Mouse (Mus musculus) limb, embryonic 10.5 days (tissue): ENCODE results near the gene Fmo4. TPM values are rescaled to one million over a fixed set of nuclear protein-coding genes. Genes with fewer than 3 reads are reported as not detected.

ENCODE experiments used
- DNase-seq: peaks from one replicate; pipeline ENCODE4 v3.0.0-alpha.2; 2017; ENCODE audit warnings: low spot score
- H3K27ac ChIP-seq: fragments of 300-500 bp; sonication (generic); 2 replicates; pipeline ENCODE4 v1.5.1; 2016; ENCODE audit warnings: mild to moderate bottlenecking
- H3K27me3 ChIP-seq: fragments of 300-500 bp; sonication (generic); 2 replicates; pipeline ENCODE4 v1.6.1; 2016; ENCODE audit warnings: low read depth, mild to moderate bottlenecking; ENCODE audit not compliant: poor library complexity, severe bottlenecking
- H3K36me3 ChIP-seq: fragments of 300-500 bp; sonication (generic); 2 replicates; pipeline ENCODE4 v1.6.1; 2016; ENCODE audit warnings: mild to moderate bottlenecking, moderate library complexity
- H3K4me1 ChIP-seq: fragments of 300-500 bp; sonication (generic); 2 replicates; pipeline ENCODE4 v1.6.1; 2016
- H3K4me3 ChIP-seq: fragments of 300-500 bp; sonication (generic); 2 replicates; pipeline ENCODE4 v1.5.1; 2016; ENCODE audit warnings: mild to moderate bottlenecking, moderate library complexity
- H3K9me3 ChIP-seq: fragments of 300-500 bp; sonication (generic); replicated peaks from 2 replicates; pipeline ENCODE4 v1.6.1; 2016; ENCODE audit warnings: mild to moderate bottlenecking
- WGBS: fragments of 180-500 bp; shearing (Covaris S2); methylation state at CpG from one replicate; pipeline ENCODE4 v1.1.7; 2016; 5-methylcytosine and 5-hydroxymethylcytosine counted together
- polyA plus RNA-seq: library from polyadenylated mRNA; unstranded; fragments of >200 nt; fragmentation: Nextera tagmentation; extraction: Ambion mirVana; gene quantifications from 2 replicates; pipeline ENCODE4 v1.2.1, GENCODE M21; 2016

Fmo4 gene
- 0.08 TPM in 1 of 2 replicates, not detected in the other for polyA plus RNA-seq

DNA sequence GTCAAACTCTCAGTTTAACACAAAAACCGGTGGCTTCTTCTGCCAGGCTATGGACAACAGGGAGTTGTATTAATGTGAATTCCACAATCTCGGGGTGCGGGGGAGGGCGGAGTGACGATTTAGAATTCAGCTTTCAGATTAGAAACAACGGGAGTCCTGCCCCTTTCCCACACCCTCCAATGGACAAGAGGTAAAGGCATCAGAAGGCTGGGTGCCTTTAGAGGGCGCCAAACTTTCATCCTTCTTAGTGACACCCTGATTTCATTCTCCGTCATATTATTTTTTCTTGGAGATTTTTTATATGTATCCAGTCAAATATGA lies at the start of gene Fmo4:
Fmo4 (minus strand) TSS at position 137 of the 321 bp plus-strand sequence.
- H3K4me3 ChIP-seq = no peak within 1 kb of the TSS
- H3K27ac ChIP-seq = no peak within 1 kb of the TSS
- 55% methylated on average over 8 of the region's 8 CpGs for WGBS
- no peaks in the 10 kb centered on the region for H3K4me1 ChIP-seq
- no peak for DNase-seq
- no peaks in the 10 kb centered on the region for H3K9me3 ChIP-seq
- no peaks in the 10 kb centered on the region for H3K36me3 ChIP-seq
- H3K27me3 ChIP-seq = no peaks in the 10 kb centered on the region

DNA sequence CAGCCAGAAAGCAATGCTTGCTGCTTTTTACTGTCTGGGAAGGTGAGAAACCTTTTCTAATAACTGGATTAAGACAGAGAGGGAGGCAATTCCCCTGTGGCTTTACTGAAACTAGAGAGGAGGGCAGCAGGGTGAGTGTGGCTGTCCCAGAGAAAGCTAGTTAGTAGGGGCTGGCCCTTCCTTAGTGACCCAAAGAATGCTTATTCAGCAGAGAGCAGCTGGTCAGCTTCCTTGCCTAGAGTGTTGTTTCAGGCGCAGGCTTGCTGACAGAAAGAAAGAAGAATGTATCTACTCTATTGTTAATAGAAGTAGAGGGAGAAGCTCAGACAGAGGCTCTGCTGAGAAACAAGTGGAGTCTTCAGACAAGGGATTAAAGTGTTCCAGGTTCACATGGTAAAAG lies 48.6 kb upstream of the Fmo4 start:
- peaks cover 44% of the 10 kb centered on the region for H3K4me1 ChIP-seq
- no peaks in the 10 kb centered on the region for H3K36me3 ChIP-seq
- H3K27ac ChIP-seq = no peak overlapping the region
- H3K9me3 ChIP-seq = no peaks in the 10 kb centered on the region
- 61% methylated on average over 1 of the region's 1 CpGs for WGBS
- no peaks in the 10 kb centered on the region for H3K27me3 ChIP-seq
- no peak for DNase-seq
- H3K4me3 ChIP-seq = no peak overlapping the region

DNA sequence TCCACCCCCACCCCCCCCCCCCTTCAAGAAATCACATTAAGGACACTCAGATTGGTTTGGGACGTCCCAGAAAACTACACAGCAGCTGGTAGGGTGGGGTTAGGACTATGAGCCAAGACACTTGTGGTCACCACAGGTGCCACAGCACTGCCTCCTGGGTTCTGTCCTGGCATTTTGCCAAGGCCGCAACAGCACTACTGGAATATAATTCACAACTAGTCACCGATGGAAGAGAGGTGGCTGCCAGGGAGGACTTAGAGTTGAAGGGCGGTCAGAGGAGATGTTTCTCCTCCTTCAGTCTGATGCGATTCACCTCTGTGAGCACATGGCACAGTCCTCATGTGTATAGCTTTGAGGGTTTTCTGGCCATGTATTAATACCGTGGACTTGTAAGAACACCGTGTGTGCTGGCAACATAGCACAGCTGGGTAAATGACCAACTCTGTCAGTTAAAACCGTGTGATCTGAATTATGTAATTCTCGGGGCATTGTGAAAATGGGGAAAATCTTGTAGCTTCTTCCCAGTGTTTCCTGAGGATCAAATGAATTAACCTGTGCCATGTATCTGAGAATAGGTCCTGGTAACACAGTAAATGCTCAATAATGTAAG lies 46.3 kb upstream of the Fmo4 start:
- peaks cover 30% of the 10 kb centered on the region for H3K4me1 ChIP-seq
- no peaks in the 10 kb centered on the region for H3K27me3 ChIP-seq
- H3K9me3 ChIP-seq = no peaks in the 10 kb centered on the region
- no peak overlapping the region for H3K4me3 ChIP-seq
- WGBS = 91% methylated on average over 9 of the region's 9 CpGs
- H3K27ac ChIP-seq = no peak overlapping the region; the same call in 1 of the 2 replicates
- no peaks in the 10 kb centered on the region for H3K36me3 ChIP-seq
- DNase-seq = no peak

DNA sequence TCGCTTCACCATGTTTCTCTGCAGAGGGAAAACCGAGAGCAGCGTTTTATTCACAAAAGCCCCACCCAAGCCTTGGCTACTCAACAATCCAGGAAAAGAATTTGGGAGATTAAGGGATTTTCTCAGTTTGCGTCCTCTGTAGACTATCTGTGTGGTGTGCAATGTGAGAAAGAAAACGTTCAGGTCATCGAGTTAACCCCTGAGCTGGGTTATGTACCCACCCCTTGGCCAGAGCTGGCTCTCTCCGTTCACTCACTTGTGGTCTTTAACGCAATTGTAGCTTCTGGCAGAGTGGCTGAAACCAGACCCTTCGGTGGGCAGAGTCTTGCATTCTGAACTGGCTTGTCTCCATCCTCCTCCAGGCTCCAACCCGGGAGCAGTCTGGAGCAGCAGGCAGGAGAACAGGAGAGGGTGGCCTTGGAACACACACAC lies 45.8 kb upstream of the Fmo4 start:
- H3K4me1 ChIP-seq = peaks cover 25% of the 10 kb centered on the region
- DNase-seq = no peak
- H3K9me3 ChIP-seq = no peaks in the 10 kb centered on the region
- peak overlapping the region; percentile 65 for H3K27ac ChIP-seq
- H3K36me3 ChIP-seq = no peaks in the 10 kb centered on the region
- whole genome bisulfite sequencing = 72% methylated on average over 10 of the region's 10 CpGs
- H3K4me3 ChIP-seq = no peak overlapping the region
- H3K27me3 ChIP-seq = no peaks in the 10 kb centered on the region

DNA sequence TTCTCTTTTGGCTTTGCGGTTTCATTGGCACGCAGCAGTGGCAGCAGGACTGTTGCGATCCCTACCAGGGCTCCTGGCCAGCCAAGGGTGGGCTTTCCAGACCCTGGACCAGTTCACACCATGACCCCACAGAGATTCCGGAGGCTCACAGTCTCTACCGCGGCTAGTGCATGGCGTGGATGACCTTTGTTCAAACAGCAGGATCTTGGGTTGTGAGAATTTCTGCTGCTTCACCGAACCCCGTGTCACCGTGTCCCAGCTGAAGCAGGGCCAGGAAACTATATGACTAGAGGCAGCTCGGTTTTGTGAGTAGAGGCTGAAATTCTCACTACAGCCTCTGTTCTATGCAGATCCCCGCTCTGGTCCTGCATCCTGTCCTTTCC lies 45.0 kb upstream of the Fmo4 start:
- peak overlapping the region; percentile 65; the same call in 1 of the 2 replicates for H3K27ac ChIP-seq
- DNase-seq = no peak
- H3K36me3 ChIP-seq = no peaks in the 10 kb centered on the region

DNA sequence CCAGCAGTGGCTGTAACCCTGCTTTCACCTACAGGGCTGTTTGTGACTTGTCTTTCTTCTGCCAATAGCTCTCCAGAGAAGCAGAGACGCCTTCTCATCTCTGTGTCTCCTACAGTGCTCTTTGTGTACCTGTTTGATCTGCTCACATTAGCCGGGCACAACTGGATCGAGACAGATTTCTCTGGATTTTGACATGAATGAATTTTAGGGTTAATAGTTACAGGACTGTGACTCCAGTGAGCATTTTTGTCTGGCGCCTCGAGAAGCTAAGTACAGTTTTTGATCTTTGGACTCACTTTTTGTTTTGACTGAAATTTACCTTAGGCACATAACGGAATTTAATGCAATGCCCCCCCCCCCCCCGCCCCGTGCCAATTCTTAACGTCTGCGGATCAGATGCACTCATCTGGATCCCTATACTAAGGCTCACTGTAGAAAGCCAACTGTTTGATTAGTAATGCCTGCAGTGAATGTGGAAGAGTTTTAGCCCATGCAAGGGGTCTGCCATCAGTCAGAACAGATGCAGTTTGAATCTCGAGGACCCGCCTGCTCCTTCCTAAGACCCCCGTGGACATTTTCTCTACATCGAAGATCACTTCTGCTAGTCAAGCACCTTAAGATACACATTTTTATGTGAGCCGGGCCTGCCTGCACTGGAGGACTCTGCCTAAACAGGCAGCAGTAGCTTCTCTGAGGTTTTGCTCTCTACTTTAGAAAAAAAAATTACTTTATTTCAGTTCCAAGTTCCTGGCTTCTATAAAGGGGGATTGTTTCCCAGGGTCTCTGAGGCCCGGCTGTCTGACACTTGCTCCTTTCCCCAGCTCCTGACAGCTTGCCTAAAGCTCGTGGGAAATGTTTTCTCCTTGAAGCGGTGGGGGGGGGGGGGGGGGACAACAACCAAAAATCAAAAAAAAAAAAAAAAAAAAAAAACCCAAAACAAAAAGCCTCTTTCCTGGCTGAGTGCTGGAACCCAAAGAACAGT lies 44.3 kb upstream of the Fmo4 start:
- 81% methylated on average over 18 of the region's 18 CpGs for WGBS
- no peak for DNase-seq
- Histone ChIP-seq H3K27ac (peak overlapping the region; percentile 65; the same call in 1 of the 2 replicates), H3K27me3 (no peaks in the 10 kb centered on the region), H3K36me3 (no peaks in the 10 kb centered on the region), H3K4me3 (no peak overlapping the region), H3K4me1 (peaks cover 30% of the 10 kb centered on the region), H3K9me3 (no peaks in the 10 kb centered on the region)

More for the DNA sequence above, 45.0 kb upstream of the Fmo4 start:
- Histone ChIP-seq H3K27me3 (no peaks in the 10 kb centered on the region), H3K9me3 (no peaks in the 10 kb centered on the region), H3K4me1 (peaks cover 25% of the 10 kb centered on the region), H3K4me3 (no peak overlapping the region)
- 86% methylated on average over 12 of the region's 12 CpGs for WGBS

DNA sequence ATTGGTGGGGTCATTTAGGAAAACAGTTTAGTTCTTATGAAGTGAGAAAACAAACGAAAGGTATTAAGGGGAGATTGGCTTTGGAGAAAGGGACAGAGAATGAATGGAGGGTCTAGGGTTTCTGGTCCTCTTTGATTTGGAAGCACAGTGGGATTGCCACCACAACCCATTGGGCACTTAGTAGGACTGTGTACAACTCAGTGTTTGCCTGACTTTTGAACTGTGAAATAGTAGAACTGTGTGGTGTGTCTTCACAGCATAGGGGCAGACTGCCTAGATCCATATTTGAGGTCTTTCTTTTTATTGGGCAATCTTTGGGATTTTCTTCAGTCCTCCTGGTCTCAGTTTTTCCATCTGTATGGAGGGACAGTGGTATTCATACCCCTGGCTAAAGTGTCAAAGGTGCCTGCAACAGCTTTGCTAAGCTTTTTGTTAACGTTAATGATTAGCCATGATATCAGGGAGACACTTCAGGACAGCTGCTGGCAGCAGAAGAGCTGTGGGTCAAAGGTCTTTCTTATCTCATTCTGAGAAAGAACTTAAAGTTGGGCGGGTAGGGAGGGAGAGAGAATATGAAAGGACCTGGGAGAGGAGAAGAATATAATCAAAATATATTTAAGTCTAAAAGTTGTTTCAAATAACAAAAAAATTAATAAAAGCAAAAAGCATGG lies 40.2 kb upstream of the Fmo4 start:
- peaks cover 10% of the 10 kb centered on the region; the same call in 1 of the 2 replicates for H3K4me1 ChIP-seq
- DNase-seq = no peak
- H3K36me3 ChIP-seq = no peaks in the 10 kb centered on the region
- H3K4me3 ChIP-seq = no peak overlapping the region
- no peaks in the 10 kb centered on the region for H3K9me3 ChIP-seq
- H3K27me3 ChIP-seq = no peaks in the 10 kb centered on the region
- 84% methylated on average over 3 of the region's 3 CpGs for WGBS
- H3K27ac ChIP-seq = no peak overlapping the region

DNA sequence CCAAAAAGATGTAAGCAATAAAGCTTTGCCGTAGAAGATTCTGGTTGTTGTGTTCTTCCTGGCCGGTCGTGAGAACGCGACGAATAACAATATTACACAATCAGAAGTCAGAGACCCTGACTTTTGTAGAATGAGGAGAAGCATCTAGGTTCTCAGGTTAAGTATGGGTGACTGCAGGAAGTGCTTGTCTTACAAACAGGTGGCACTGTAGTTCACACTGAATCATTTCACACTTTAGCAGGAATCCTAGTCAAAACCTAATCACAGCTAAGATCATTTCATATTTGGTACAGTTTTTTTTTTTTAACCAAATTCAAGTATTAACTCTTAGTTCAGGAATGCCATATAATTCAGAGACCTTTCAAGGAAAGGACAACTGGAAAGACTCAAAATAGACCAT lies 33.8 kb upstream of the Fmo4 start:
- WGBS = over 99% methylated on average over 6 of the region's 6 CpGs

DNA sequence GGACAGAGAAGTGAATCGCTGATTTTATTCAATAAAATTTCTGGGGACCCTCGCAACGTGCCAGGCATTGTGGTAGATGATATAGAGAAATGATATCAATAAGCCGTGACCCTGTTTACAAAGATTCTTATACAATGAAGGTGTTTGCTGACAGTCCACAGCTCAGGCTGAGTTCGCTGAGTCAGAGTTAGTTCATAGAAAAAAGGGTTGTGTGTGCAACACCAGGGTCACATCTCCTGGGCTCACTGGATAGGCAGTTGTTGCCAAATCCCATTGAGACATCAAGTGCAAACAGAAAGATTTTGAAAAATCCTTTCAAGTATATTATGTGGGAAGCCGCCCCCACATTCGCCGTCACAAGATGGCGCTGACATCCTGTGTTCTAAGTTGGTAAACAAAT lies 26.4 kb upstream of the Fmo4 start:
- Histone ChIP-seq H3K27me3 (no peaks in the 10 kb centered on the region), H3K4me1 (no peaks in the 10 kb centered on the region), H3K36me3 (no peaks in the 10 kb centered on the region), H3K27ac (no peak overlapping the region), H3K9me3 (no peaks in the 10 kb centered on the region), H3K4me3 (no peak overlapping the region)
- whole genome bisulfite sequencing = 95% methylated on average over 9 of the region's 9 CpGs
- DNase-seq = no peak

More for the DNA sequence above, 33.8 kb upstream of the Fmo4 start:
- Histone ChIP-seq H3K4me1 (no peaks in the 10 kb centered on the region), H3K9me3 (no peaks in the 10 kb centered on the region), H3K27me3 (no peaks in the 10 kb centered on the region), H3K27ac (no peak overlapping the region), H3K4me3 (no peak overlapping the region), H3K36me3 (no peaks in the 10 kb centered on the region)
- no peak for DNase-seq

DNA sequence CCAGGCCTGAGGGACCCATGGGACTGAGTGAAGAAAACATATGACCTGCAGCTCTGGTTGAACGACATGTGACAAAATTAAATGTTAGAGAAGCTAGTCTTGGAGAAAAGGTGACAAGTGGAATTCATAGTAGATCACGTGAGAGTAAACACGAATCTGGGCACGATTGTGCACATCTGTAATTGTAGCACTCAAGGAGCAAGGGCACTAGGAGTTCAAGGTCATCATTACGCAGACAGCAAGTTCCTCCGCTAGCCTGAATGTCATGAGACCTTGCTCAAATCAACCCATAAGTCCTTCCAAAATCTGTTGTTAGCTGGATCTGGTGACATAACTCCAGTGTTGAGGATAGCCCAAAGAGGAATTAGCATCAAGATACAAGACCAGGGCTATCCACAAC lies 25.2 kb upstream of the Fmo4 start:
- WGBS = 94% methylated on average over 6 of the region's 6 CpGs
- Histone ChIP-seq H3K4me1 (no peaks in the 10 kb centered on the region), H3K27me3 (no peaks in the 10 kb centered on the region), H3K36me3 (no peaks in the 10 kb centered on the region), H3K27ac (no peak overlapping the region), H3K9me3 (no peaks in the 10 kb centered on the region), H3K4me3 (no peak overlapping the region)
- no peak for DNase-seq

DNA sequence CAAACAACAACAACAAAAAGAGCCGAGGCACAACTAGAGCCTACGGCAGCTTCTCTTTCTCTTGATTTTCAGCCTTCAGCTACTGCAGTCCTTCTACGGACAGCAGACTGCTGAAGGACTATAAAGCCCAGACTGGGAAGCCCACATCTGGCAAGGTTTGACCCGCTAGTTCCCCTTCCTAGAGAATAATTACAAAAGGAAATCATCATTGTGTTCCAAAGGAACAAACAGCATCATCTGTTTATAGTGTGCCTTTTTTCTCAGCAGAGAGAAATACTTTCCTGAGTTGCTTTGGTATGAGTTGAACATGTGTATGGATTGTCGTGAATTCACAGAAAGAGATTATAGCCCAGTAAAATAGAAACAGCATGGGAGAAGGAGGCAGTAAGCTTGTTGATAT lies 20.6 kb upstream of the Fmo4 start:
- H3K9me3 ChIP-seq = no peaks in the 10 kb centered on the region
- H3K4me3 ChIP-seq = no peak overlapping the region
- H3K27ac ChIP-seq = no peak overlapping the region
- peaks cover 12% of the 10 kb centered on the region for H3K4me1 ChIP-seq
- H3K27me3 ChIP-seq = no peaks in the 10 kb centered on the region
- WGBS = 84% methylated on average over 5 of the region's 5 CpGs
- DNase-seq = no peak
- no peaks in the 10 kb centered on the region for H3K36me3 ChIP-seq

DNA sequence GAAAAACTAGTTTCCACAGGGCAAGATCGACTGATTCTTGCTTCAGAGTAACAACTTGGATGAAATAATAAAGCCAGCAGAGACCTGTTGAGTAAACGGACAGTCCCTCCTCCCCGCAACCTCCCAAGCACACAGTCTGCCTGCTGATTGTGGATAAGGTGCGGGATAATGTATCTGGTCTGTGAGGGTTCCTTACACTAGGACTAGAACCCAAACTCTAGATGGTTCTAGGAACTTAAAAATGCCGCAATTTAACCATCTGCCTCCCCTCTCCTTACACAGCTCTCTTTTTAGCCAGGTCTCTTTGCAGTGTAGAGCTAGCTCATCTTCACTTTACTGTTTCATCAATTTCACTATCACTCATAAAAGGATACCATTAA lies 18.8 kb upstream of the Fmo4 start:
- peak overlapping the region; percentile 10; the same call in 1 of the 2 replicates for H3K4me3 ChIP-seq
- no peaks in the 10 kb centered on the region for H3K9me3 ChIP-seq
- H3K36me3 ChIP-seq = no peaks in the 10 kb centered on the region
- H3K4me1 ChIP-seq = peaks cover 12% of the 10 kb centered on the region
- 65% methylated on average over 5 of the region's 5 CpGs for WGBS
- no peak for DNase-seq
- H3K27me3 ChIP-seq = no peaks in the 10 kb centered on the region
- H3K27ac ChIP-seq = peak overlapping the region; percentile 83
